Mouse (Mus musculus) myocyte (in vitro differentiated cells): ENCODE results near the gene Snrk. TPM values are rescaled to one million over a fixed set of nuclear protein-coding genes. Genes with fewer than 3 reads are reported as not detected.

Experiments used
- H3K27me3 ChIP-seq: one replicate; pipeline ENCODE4 v1.6.1; 2011; ENCODE audit not compliant: control insufficient read depth, insufficient read depth, insufficient read length
- H3K36me3 ChIP-seq: one replicate; pipeline ENCODE4 v1.6.1; 2011; ENCODE audit not compliant: control insufficient read depth, insufficient read depth
- H3K4me2 ChIP-seq: one replicate; pipeline ENCODE4 v1.6.1; 2011; ENCODE audit warnings: low read depth, control low read depth
- H3K4me3 ChIP-seq: one replicate; pipeline ENCODE4 v1.5.1; 2011; ENCODE audit warnings: mild to moderate bottlenecking, control low read depth, moderate library complexity
- H3K79me2 ChIP-seq: one replicate; pipeline ENCODE4 v1.6.1; 2011; ENCODE audit not compliant: control insufficient read depth, insufficient read depth
- H3ac ChIP-seq: one replicate; pipeline ENCODE4 v1.6.1; 2011; ENCODE audit not compliant: control insufficient read depth, insufficient read length
- CEBPB ChIP-seq: IDR thresholded peaks from 2 replicates; pipeline ENCODE4 v1.6.1; 2011; ENCODE audit warnings: mild to moderate bottlenecking, moderate library complexity; ENCODE audit not compliant: poor library complexity, insufficient read depth, severe bottlenecking
- E2F4 ChIP-seq: IDR thresholded peaks from one replicate; pipeline ENCODE4 v1.6.1; 2011; ENCODE audit warnings: mild to moderate bottlenecking, control low read depth, moderate library complexity; ENCODE audit not compliant: insufficient read depth
- MAX ChIP-seq: IDR thresholded peaks from one replicate; pipeline ENCODE4 v1.6.1; 2011; ENCODE audit warnings: low read depth, mild to moderate bottlenecking, control low read depth
- MYOD1 ChIP-seq, 3 experiments: IDR thresholded peaks; one replicate each; pipeline ENCODE4 v1.6.1; 2011; ENCODE audit warnings: control low read depth in 2 of 3, low read depth in 2 of 3, mild to moderate bottlenecking in 2 of 3, moderate library complexity in 1 of 3; ENCODE audit not compliant: insufficient read length in 2 of 3, control insufficient read depth in 1 of 3
- MYOG ChIP-seq, 3 experiments: IDR thresholded peaks; one replicate each; pipeline ENCODE4 v1.6.1; 2011; ENCODE audit warnings: control low read depth in 2 of 3, low read depth in 2 of 3, mild to moderate bottlenecking in 2 of 3; ENCODE audit not compliant: insufficient read length in 2 of 3, control insufficient read depth in 1 of 3, insufficient read depth in 1 of 3
- POLR2A ChIP-seq: IDR thresholded peaks from one replicate; pipeline ENCODE4 v1.6.1; 2011; ENCODE audit warnings: low read depth, mild to moderate bottlenecking, control low read depth, moderate library complexity; ENCODE audit not compliant: insufficient read length
- POLR2AphosphoS2 ChIP-seq: IDR thresholded peaks from one replicate; pipeline ENCODE4 v1.6.1; 2011; ENCODE audit warnings: low read depth, control low read depth; ENCODE audit not compliant: insufficient read length
- REST ChIP-seq: IDR thresholded peaks from one replicate; pipeline ENCODE4 v1.6.1; 2011; ENCODE audit warnings: mild to moderate bottlenecking, control low read depth, moderate library complexity; ENCODE audit not compliant: insufficient read depth, insufficient read length
- SRF ChIP-seq: IDR thresholded peaks from one replicate; pipeline ENCODE4 v1.6.1; 2011; ENCODE audit warnings: low read depth; ENCODE audit not compliant: control insufficient read depth, insufficient read length
- TCF12 ChIP-seq: IDR thresholded peaks from one replicate; pipeline ENCODE4 v1.6.1; 2011; ENCODE audit warnings: mild to moderate bottlenecking, control low read depth; ENCODE audit not compliant: poor library complexity, insufficient read depth, severe bottlenecking
- TCF3 ChIP-seq: IDR thresholded peaks from one replicate; pipeline ENCODE4 v1.6.1; 2011; ENCODE audit warnings: low read depth, control low read depth; ENCODE audit not compliant: insufficient read length
- USF1 ChIP-seq: IDR thresholded peaks from one replicate; pipeline ENCODE4 v1.6.1; 2011; ENCODE audit warnings: low read depth, mild to moderate bottlenecking, control low read depth, moderate library complexity
- polyA plus RNA-seq: library from polyadenylated mRNA; unstranded; fragments of >200 nt; fragmentation: generic; extraction: Trizol; gene quantifications from one replicate; pipeline ENCODE4 v1.2.1, GENCODE M21; 2012; ENCODE audit warnings: missing spikeins

Snrk gene
- polyA plus RNA-seq, 1 experiment: 9.9 TPM

DNA sequence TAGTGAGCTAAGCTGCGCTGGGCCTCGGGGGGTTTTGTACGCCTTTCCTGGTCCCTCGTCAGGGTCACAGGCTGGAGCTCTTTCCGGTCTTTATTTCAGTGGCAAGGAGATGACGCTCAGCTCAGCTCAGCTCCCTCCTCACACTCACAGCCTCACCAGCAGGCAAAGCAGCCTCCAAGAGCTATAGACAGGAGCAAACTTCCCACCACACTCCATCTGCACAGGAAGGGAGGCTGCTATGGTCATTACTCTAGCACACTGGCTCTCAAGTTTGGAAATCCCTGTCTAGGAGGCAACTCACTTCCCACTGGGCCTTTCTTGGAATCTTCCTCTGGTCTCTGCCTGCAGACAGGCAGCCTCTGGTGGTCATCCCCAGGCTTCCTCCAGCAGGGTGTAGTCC is 68.9 kb downstream of the Snrk start:
- Histone ChIP-seq H3K4me2 (no peak overlapping the region), H3ac (no peak overlapping the region), H3K36me3 (no peaks in the 10 kb centered on the region), H3K79me2 (no peaks in the 10 kb centered on the region), H3K4me3 (no peak overlapping the region), H3K27me3 (no peaks in the 10 kb centered on the region)
- TF ChIP-seq POLR2AphosphoS2 (no peak), TCF3 (no peak), POLR2A (no peak), E2F4 (no peak), CEBPB (no peak), USF1 (no peak), REST (no peak), MAX (no peak), MYOG (IDR thresholded peaks at IDR 0.05; ENCODE audit: control insufficient read depth in 1 of 3, insufficient read depth in 1 of 3, insufficient read length in 2 of 3, low read depth in 2 of 3) (no peak), TCF12 (no peak), MYOD1 (IDR thresholded peaks at IDR 0.05; ENCODE audit: control insufficient read depth in 1 of 3, insufficient read length in 2 of 3, low read depth in 2 of 3) (no peak), SRF (no peak)

DNA sequence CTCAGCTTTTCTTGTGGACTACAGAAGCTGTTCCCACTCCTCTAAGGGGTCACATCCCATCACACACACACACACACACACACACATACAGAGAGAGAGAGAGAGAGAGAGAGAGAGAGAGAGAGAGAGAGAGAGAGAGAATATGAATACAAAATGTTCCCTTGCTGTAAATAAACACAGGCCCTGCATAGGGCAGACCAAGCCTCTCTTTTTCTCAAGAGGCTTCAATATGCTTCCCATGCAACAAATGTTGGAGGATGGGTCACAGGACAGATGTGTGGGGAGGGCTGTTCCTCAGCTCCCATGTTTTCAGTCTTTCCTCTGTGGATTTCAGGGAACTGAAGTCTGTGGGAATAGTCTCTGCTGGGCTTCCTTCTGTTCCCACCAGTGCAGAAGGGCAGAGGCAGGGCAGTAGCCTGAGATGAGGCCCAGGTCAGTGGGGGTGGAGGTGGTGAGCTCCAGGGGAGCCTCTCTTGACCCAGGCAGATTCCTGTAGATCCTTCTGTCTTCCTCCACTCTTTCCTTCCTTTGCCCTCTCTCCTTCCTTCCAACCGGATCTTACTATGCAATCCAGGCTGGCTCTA is 69.7 kb downstream of the Snrk start:
- no peaks in the 10 kb centered on the region for H3K27me3 ChIP-seq
- no peaks in the 10 kb centered on the region for H3K79me2 ChIP-seq
- no peak overlapping the region for H3K4me3 ChIP-seq
- H3K36me3 ChIP-seq: no peaks in the 10 kb centered on the region
- H3K4me2 ChIP-seq: no peak overlapping the region
- no peak for TF ChIP-seq MYOD1 (IDR thresholded peaks at IDR 0.05; ENCODE audit: control insufficient read depth in 1 of 3, insufficient read length in 2 of 3, low read depth in 2 of 3)
- TF ChIP-seq MAX: no peak
- no peak for TF ChIP-seq E2F4
- TF ChIP-seq TCF3: no peak
- TF ChIP-seq MYOG (IDR thresholded peaks at IDR 0.05; ENCODE audit: control insufficient read depth in 1 of 3, insufficient read depth in 1 of 3, insufficient read length in 2 of 3, low read depth in 2 of 3): no peak
- TF ChIP-seq USF1: no peak
- no peak for TF ChIP-seq CEBPB
- TF ChIP-seq POLR2A: no peak
- no peak for TF ChIP-seq TCF12
- TF ChIP-seq POLR2AphosphoS2: no peak
- no peak for TF ChIP-seq REST
- TF ChIP-seq SRF: no peak
- H3ac ChIP-seq: no peak overlapping the region

DNA sequence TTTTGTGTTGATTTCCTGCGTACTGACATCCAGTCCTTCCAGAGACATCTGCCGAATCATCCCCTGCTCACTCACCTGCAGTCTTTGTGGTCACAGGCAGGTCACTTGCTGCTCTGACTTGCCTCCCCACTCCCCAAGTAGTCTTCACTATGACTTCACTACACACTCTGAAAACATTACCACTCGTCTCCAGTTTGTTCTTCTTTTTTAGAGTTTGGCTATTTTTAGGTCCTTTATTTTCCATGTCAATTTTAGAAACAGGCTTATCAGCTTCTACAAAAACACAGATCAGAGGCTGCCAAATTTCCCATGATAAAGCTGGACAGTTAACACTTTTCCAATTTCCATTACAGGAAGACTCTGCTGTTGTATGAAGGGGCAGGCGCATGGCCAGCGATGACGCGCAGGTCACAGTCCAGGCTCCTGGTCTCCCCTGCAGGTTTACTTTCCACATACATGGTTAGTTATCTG is 70.4 kb downstream of the Snrk start:
- H3K27me3 ChIP-seq: no peaks in the 10 kb centered on the region
- H3K4me3 ChIP-seq: no peak overlapping the region
- no peaks in the 10 kb centered on the region for H3K79me2 ChIP-seq
- no peak overlapping the region for H3K4me2 ChIP-seq
- no peaks in the 10 kb centered on the region for H3K36me3 ChIP-seq
- TF ChIP-seq TCF3 (no peak), MAX (no peak), MYOG (IDR thresholded peaks at IDR 0.05; ENCODE audit: control insufficient read depth in 1 of 3, insufficient read depth in 1 of 3, insufficient read length in 2 of 3, low read depth in 2 of 3) (no peak), E2F4 (no peak)
- no peak overlapping the region for H3ac ChIP-seq

DNA sequence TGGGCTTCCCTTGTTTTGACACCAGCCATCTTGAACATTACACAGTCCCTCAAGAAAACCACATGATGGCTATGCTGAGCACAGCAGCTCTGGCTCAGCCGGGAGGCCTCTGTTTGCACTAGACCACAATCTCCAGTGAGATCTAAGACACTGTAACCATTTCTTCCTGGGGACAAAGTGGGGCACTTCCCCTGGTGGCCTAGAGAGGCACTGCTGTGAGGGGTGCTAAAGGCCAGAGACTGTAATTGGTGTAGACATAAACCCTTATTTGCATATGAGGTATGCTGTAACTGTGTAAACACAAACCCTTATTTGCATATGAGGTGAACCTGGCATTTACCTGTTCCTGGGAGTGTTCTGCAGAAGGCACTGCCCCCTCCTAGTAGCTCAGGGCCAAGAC is 71.7 kb downstream of the Snrk start:
- Histone ChIP-seq H3K27me3 (no peaks in the 10 kb centered on the region), H3K4me3 (no peak overlapping the region), H3ac (no peak overlapping the region), H3K79me2 (no peaks in the 10 kb centered on the region), H3K36me3 (no peaks in the 10 kb centered on the region), H3K4me2 (no peak overlapping the region)
- TF ChIP-seq E2F4: no peak
- TF ChIP-seq POLR2A: no peak
- no peak for TF ChIP-seq CEBPB
- TF ChIP-seq MYOD1 (IDR thresholded peaks at IDR 0.05; ENCODE audit: control insufficient read depth in 1 of 3, insufficient read length in 2 of 3, low read depth in 2 of 3): no peak
- TF ChIP-seq REST: no peak
- TF ChIP-seq SRF: no peak
- no peak for TF ChIP-seq POLR2AphosphoS2
- TF ChIP-seq USF1: no peak
- no peak for TF ChIP-seq MAX
- TF ChIP-seq TCF12: no peak
- no peak for TF ChIP-seq MYOG (IDR thresholded peaks at IDR 0.05; ENCODE audit: control insufficient read depth in 1 of 3, insufficient read depth in 1 of 3, insufficient read length in 2 of 3, low read depth in 2 of 3)
- TF ChIP-seq TCF3: no peak

DNA sequence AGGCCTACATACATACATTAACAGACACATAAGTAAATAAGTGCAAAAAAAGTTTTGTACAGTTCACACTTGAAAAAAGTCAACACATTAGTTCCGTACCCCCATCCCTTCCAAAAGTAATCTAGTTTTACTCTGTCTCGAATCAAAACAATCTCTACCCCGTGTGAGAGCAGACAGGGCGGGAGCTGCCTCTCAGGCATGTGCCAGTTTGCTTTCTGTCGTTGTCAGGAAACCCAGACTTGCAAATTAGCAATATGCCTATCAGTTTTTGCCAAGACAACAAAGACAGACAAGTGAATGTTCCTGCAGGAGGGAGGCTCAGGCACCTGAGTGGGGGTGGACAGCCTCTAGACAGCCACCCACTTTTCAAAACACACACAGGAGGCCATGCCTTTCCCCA is 76.3 kb downstream of the Snrk start:
- H3K36me3 ChIP-seq: no peaks in the 10 kb centered on the region
- H3K79me2 ChIP-seq: no peaks in the 10 kb centered on the region
- no peaks in the 10 kb centered on the region for H3K27me3 ChIP-seq
- no peak overlapping the region for H3ac ChIP-seq
- TF ChIP-seq MYOD1 (IDR thresholded peaks at IDR 0.05; ENCODE audit: control insufficient read depth in 1 of 3, insufficient read length in 2 of 3, low read depth in 2 of 3) (no peak), TCF3 (no peak), USF1 (no peak), MAX (no peak), REST (no peak), POLR2A (no peak), SRF (no peak), POLR2AphosphoS2 (no peak), TCF12 (no peak), MYOG (IDR thresholded peaks at IDR 0.05; ENCODE audit: control insufficient read depth in 1 of 3, insufficient read depth in 1 of 3, insufficient read length in 2 of 3, low read depth in 2 of 3) (no peak), CEBPB (no peak)
- H3K4me3 ChIP-seq: no peak overlapping the region
- no peak overlapping the region for H3K4me2 ChIP-seq
